Mouse (Mus musculus) WW6 (cell line): Measurements from ENCODE around the gene Iqschfp.

ENCODE experiments used
- DNase-seq: peaks from one replicate; pipeline ENCODE4 v3.0.0-alpha.2; 2013; ENCODE audit warnings: low read depth, low spot score

Gene Iqschfp

GRCm38 (mm10) chr3:68596938-68597337 lies 704.9 kb downstream of the Iqschfp start:
- no peak for DNase-seq

- DNase-seq: no peak
These were observed 710.9 kb downstream of the Iqschfp start for GRCm38 (mm10) chr3:68602891-68603290.

GRCm38 (mm10) chr3:68604467-68604866 lies 712.4 kb downstream of the Iqschfp start:
- DNase-seq: no peak

GRCm38 (mm10) chr3:68604962-68605361 lies 712.9 kb downstream of the Iqschfp start:
- no peak for DNase-seq

GRCm38 (mm10) chr3:68605942-68606603 lies 714.0 kb downstream of the Iqschfp start:
- no peak for DNase-seq

- no peak for DNase-seq
These were observed 714.7 kb downstream of the Iqschfp start for GRCm38 (mm10) chr3:68606730-68607129.

GRCm38 (mm10) chr3:68607336-68607735 lies 715.3 kb downstream of the Iqschfp start:
- no peak for DNase-seq

GRCm38 (mm10) chr3:68608848-68609497 lies 716.9 kb downstream of the Iqschfp start:
- no peak for DNase-seq

- no peak for DNase-seq
These were observed 718.0 kb downstream of the Iqschfp start for GRCm38 (mm10) chr3:68610011-68610410.

GRCm38 (mm10) chr3:68610598-68611261 lies 718.7 kb downstream of the Iqschfp start:
- no peak for DNase-seq

GRCm38 (mm10) chr3:68615042-68615810 lies 723.2 kb downstream of the Iqschfp start:
- no peak for DNase-seq

- DNase-seq: no peak
These were observed 724.3 kb downstream of the Iqschfp start for GRCm38 (mm10) chr3:68616363-68616762.

- DNase-seq: no peak
These were observed 725.7 kb downstream of the Iqschfp start for GRCm38 (mm10) chr3:68617708-68618107.

GRCm38 (mm10) chr3:68619097-68619496 lies 727.1 kb downstream of the Iqschfp start:
- no peak for DNase-seq

- DNase-seq: no peak
These were observed 729.9 kb downstream of the Iqschfp start for GRCm38 (mm10) chr3:68621971-68622370.

GRCm38 (mm10) chr3:68623036-68623435 lies 731.0 kb downstream of the Iqschfp start:
- DNase-seq: no peak

- no peak for DNase-seq
These were observed 732.4 kb downstream of the Iqschfp start for GRCm38 (mm10) chr3:68624471-68624870.

GRCm38 (mm10) chr3:68630261-68630660 lies 738.2 kb downstream of the Iqschfp start:
- no peak for DNase-seq

- DNase-seq: no peak
These were observed 738.8 kb downstream of the Iqschfp start for GRCm38 (mm10) chr3:68630821-68631220.

GRCm38 (mm10) chr3:68632714-68633113 lies 740.7 kb downstream of the Iqschfp start:
- DNase-seq: no peak

GRCm38 (mm10) chr3:68633577-68633976 lies 741.5 kb downstream of the Iqschfp start:
- no peak for DNase-seq

GRCm38 (mm10) chr3:68637960-68638359 lies 745.9 kb downstream of the Iqschfp start:
- no peak for DNase-seq
